Mouse (Mus musculus) C2C12 (cell line): ENCODE measurements around the gene Nlgn1.

Experiments used
- CTCF ChIP-seq: IDR thresholded peaks from one replicate; pipeline ENCODE4 v1.5.1; 2011; ENCODE audit not compliant: control insufficient read depth, insufficient read depth, insufficient read length
- USF1 ChIP-seq: IDR thresholded peaks from one replicate; pipeline ENCODE4 v1.6.1; 2011; ENCODE audit warnings: low read depth, mild to moderate bottlenecking, control low read depth, moderate library complexity

GRCm38 (mm10) chr3:26324510-26324909, 7.8 kb downstream of the Nlgn1 start:
- TF ChIP-seq USF1, result no peak
- no peak for TF ChIP-seq CTCF
